8 mouse cellular contexts compared by ENCODE assay signal in genomic region chr9:21592703-21593121, GRCm38 (mm10). TPM values are rescaled to one million over a fixed set of nuclear protein-coding genes. Genes with fewer than 3 reads are reported as not detected.
DNase-seq lines count a peak whose midpoint lies in the region; ATAC-seq lines count a peak whose summit lies in the region.

Timm29 (plus strand) TSS chr9:21592722.
Yipf2 (minus strand) TSS chr9:21592828.

- peak; percentile 99 for DNase-seq in R1 (ENCODE audit: low read depth, low spot score)
- DNase-seq in cerebellum, postnatal 25 days: peak; percentile 91 to 92
- peak; percentile 87 to 92 for DNase-seq in frontal cortex, postnatal 25 days (ENCODE audit: low spot score in 2 of 2)
- DNase-seq in hindbrain, embryonic 14.5 days (ENCODE audit: low spot score): peak; percentile 99
- peak; percentile 91 for DNase-seq in layer of hippocampus, postnatal 36 days
- peak; percentile 97 for DNase-seq in lung, postnatal 36 days
- peak; percentile 99 for DNase-seq in retina, postnatal 1 day
- DNase-seq in urinary bladder, adult 18-20 months (ENCODE audit: low spot score in 2 of 2): peak; percentile 79 to 83

- no peaks in the 10 kb centered on the region for H3K27me3 ChIP-seq in hindbrain, embryonic 14.5 days (ENCODE audit: control insufficient read depth, insufficient read depth, low read length)

- peak within 1 kb of the TSS; percentile 90 for H3K9ac ChIP-seq in hindbrain, embryonic 14.5 days

- peak within 1 kb of the TSS; percentile 86 for H3K27ac ChIP-seq in hindbrain, embryonic 14.5 days

- H3K9me3 ChIP-seq in hindbrain, embryonic 14.5 days (ENCODE audit: control insufficient read depth, low read length): no peaks in the 10 kb centered on the region

- H3K4me2 ChIP-seq in hindbrain, embryonic 14.5 days (replicated peaks): peak within 1 kb of the TSS; percentile 87

- WGBS in hindbrain, embryonic 14.5 days: under 1% methylated on average over 30 of the region's 30 CpGs

- peaks cover 31% of the 10 kb centered on the region for H3K4me1 ChIP-seq in hindbrain, embryonic 14.5 days (replicated peaks; ENCODE audit: control insufficient read depth, insufficient read depth, low read length)

- H3K4me3 ChIP-seq in hindbrain, embryonic 14.5 days (replicated peaks; ENCODE audit: low read length): peak within 1 kb of the TSS; percentile 94

- peak; percentile 94 for ATAC-seq in hindbrain, embryonic 14.5 days (ENCODE audit: low FRiP score)

- peaks cover 47% of the 10 kb centered on the region for H3K36me3 ChIP-seq in hindbrain, embryonic 14.5 days (replicated peaks; ENCODE audit: control insufficient read depth, insufficient read depth)

RNA-seq across cellular contexts. Expression of gene Timm29, which starts in this region (rescaled TPM):
- polyA plus RNA-seq in hindbrain, embryonic 14.5 days (2014; fragmentation: Nextera tagmentation; extraction: Ambion mirVana): 74.0 and 83.0 TPM in 2 replicates
- 10 to 100 TPM; 58.9 to 59.4 TPM for total RNA-seq in layer of hippocampus, postnatal 36 days (2021)

RNA-seq across cellular contexts. Expression of gene Yipf2, which starts in this region (rescaled TPM):
- 17.2 and 18.7 TPM in 2 replicates for polyA plus RNA-seq in hindbrain, embryonic 14.5 days (2014; fragmentation: Nextera tagmentation; extraction: Ambion mirVana)
- 10 to 100 TPM; 17.8 to 18.4 TPM for total RNA-seq in layer of hippocampus, postnatal 36 days (2021)

Comparison
In these comparisons a context has a peak if more than half of its experiments do, and no peak if none do; other contexts are left out.
1. Peak in every context shown above with its lines: DNase-seq, ATAC-seq, H3K4me3 ChIP-seq and H3K27ac ChIP-seq.